Mouse (Mus musculus): Measurements from ENCODE around the gene Atg7. TPM values are rescaled to one million over a fixed set of nuclear protein-coding genes. Genes with fewer than 3 reads are reported as not detected.

The Atg7 gene
- polyA plus RNA-seq, 1 experiment from 2014 or later: 17.2 TPM

GRCm38 (mm10) chr6:114873808-114874137 is 230.9 kb downstream of the Atg7 start:
- WGBS: 71% methylated on average over 3 of the region's 3 CpGs
- Histone ChIP-seq H3K9ac (ENCODE audit: low read depth, low read length) (peak overlapping the region; percentile 47; the same call in 1 of the 2 replicates), H3K4me1 (ENCODE audit: control insufficient read depth, insufficient read depth, low read length) (peaks cover 46% of the 10 kb centered on the region), H3K36me3 (ENCODE audit: control insufficient read depth, insufficient read depth, low read length) (no peaks in the 10 kb centered on the region), H3K27me3 (ENCODE audit: control insufficient read depth, insufficient read depth, low read depth, low read length) (no peaks in the 10 kb centered on the region), H3K27ac (ENCODE audit: low read length) (peak overlapping the region; percentile 89), H3K4me3 (ENCODE audit: low read depth, low read length) (no peak overlapping the region; the same call in 1 of the 2 replicates), H3K9me3 (replicated peaks; ENCODE audit: control insufficient read depth, low read length, poor library complexity, severe bottlenecking) (no peaks in the 10 kb centered on the region), H3K4me2 (ENCODE audit: low read length) (peak overlapping the region; percentile 50)
- ATAC-seq: no peak

- H3K27ac ChIP-seq (ENCODE audit: low read length): peak overlapping the region; percentile 89
- no peaks in the 10 kb centered on the region for H3K27me3 ChIP-seq (ENCODE audit: control insufficient read depth, insufficient read depth, low read depth, low read length)
- H3K4me2 ChIP-seq (ENCODE audit: low read length): peak overlapping the region; percentile 50
- peak overlapping the region; percentile 21 for H3K4me3 ChIP-seq (ENCODE audit: low read depth, low read length)
- H3K36me3 ChIP-seq (ENCODE audit: control insufficient read depth, insufficient read depth, low read length): no peaks in the 10 kb centered on the region
- peaks cover 47% of the 10 kb centered on the region for H3K4me1 ChIP-seq (ENCODE audit: control insufficient read depth, insufficient read depth, low read length)
- ATAC-seq: peak; percentile 50
- H3K9ac ChIP-seq (ENCODE audit: low read depth, low read length): peak overlapping the region; percentile 47
- WGBS: 8% methylated on average over 19 of the region's 19 CpGs
- no peaks in the 10 kb centered on the region for H3K9me3 ChIP-seq (replicated peaks; ENCODE audit: control insufficient read depth, low read length, poor library complexity, severe bottlenecking)
These were observed 231.4 kb downstream of the Atg7 start for GRCm38 (mm10) chr6:114874138-114874928.

GRCm38 (mm10) chr6:114875018-114875558 is 232.2 kb downstream of the Atg7 start:
- ATAC-seq: peak; percentile 76
- no peaks in the 10 kb centered on the region for H3K9me3 ChIP-seq (replicated peaks; ENCODE audit: control insufficient read depth, low read length, poor library complexity, severe bottlenecking)
- H3K4me2 ChIP-seq (ENCODE audit: low read length): peak overlapping the region; percentile 50
- peaks cover 47% of the 10 kb centered on the region for H3K4me1 ChIP-seq (ENCODE audit: control insufficient read depth, insufficient read depth, low read length)
- H3K27me3 ChIP-seq (ENCODE audit: control insufficient read depth, insufficient read depth, low read depth, low read length): no peaks in the 10 kb centered on the region
- peak overlapping the region; percentile 21 for H3K4me3 ChIP-seq (ENCODE audit: low read depth, low read length)
- H3K27ac ChIP-seq (ENCODE audit: low read length): peak overlapping the region; percentile 89
- H3K9ac ChIP-seq (ENCODE audit: low read depth, low read length): peak overlapping the region; percentile 47
- WGBS: 2% methylated on average over 18 of the region's 18 CpGs
- H3K36me3 ChIP-seq (ENCODE audit: control insufficient read depth, insufficient read depth, low read length): no peaks in the 10 kb centered on the region

GRCm38 (mm10) chr6:114876033-114876432 is 233.1 kb downstream of the Atg7 start:
- no peak overlapping the region for H3K4me2 ChIP-seq (ENCODE audit: low read length)
- H3K4me1 ChIP-seq (ENCODE audit: control insufficient read depth, insufficient read depth, low read length): peaks cover 50% of the 10 kb centered on the region
- ATAC-seq: no peak
- peak overlapping the region; percentile 89 for H3K27ac ChIP-seq (ENCODE audit: low read length)
- no peaks in the 10 kb centered on the region for H3K36me3 ChIP-seq (ENCODE audit: control insufficient read depth, insufficient read depth, low read length)
- no peaks in the 10 kb centered on the region for H3K27me3 ChIP-seq (ENCODE audit: control insufficient read depth, insufficient read depth, low read depth, low read length)
- no peak overlapping the region for H3K4me3 ChIP-seq (ENCODE audit: low read depth, low read length)
- WGBS: 25% methylated on average over 4 of the region's 4 CpGs
- H3K9ac ChIP-seq (ENCODE audit: low read depth, low read length): no peak overlapping the region
- H3K9me3 ChIP-seq (replicated peaks; ENCODE audit: control insufficient read depth, low read length, poor library complexity, severe bottlenecking): no peaks in the 10 kb centered on the region

- H3K4me2 ChIP-seq (ENCODE audit: low read length): no peak overlapping the region
- H3K36me3 ChIP-seq (ENCODE audit: control insufficient read depth, insufficient read depth, low read length): no peaks in the 10 kb centered on the region
- H3K4me3 ChIP-seq (ENCODE audit: low read depth, low read length): no peak overlapping the region
- no peaks in the 10 kb centered on the region for H3K9me3 ChIP-seq (replicated peaks; ENCODE audit: control insufficient read depth, low read length, poor library complexity, severe bottlenecking)
- H3K9ac ChIP-seq (ENCODE audit: low read depth, low read length): no peak overlapping the region
- ATAC-seq: no peak
- H3K27me3 ChIP-seq (ENCODE audit: control insufficient read depth, insufficient read depth, low read depth, low read length): no peaks in the 10 kb centered on the region
- peaks cover 53% of the 10 kb centered on the region for H3K4me1 ChIP-seq (ENCODE audit: control insufficient read depth, insufficient read depth, low read length)
- peak overlapping the region; percentile 89 for H3K27ac ChIP-seq (ENCODE audit: low read length)
- 74% methylated on average over 6 of the region's 6 CpGs for WGBS
These were observed 233.6 kb downstream of the Atg7 start for GRCm38 (mm10) chr6:114876546-114876945.

- no peak overlapping the region for H3K9ac ChIP-seq (ENCODE audit: low read depth, low read length)
- 79% methylated on average over 19 of the region's 19 CpGs for WGBS
- H3K27me3 ChIP-seq (ENCODE audit: control insufficient read depth, insufficient read depth, low read depth, low read length): no peaks in the 10 kb centered on the region
- no peak overlapping the region for H3K27ac ChIP-seq (ENCODE audit: low read length)
- H3K4me2 ChIP-seq (ENCODE audit: low read length): no peak overlapping the region
- peaks cover 67% of the 10 kb centered on the region for H3K4me1 ChIP-seq (ENCODE audit: control insufficient read depth, insufficient read depth, low read length)
- H3K4me3 ChIP-seq (ENCODE audit: low read depth, low read length): no peak overlapping the region
- no peaks in the 10 kb centered on the region for H3K9me3 ChIP-seq (replicated peaks; ENCODE audit: control insufficient read depth, low read length, poor library complexity, severe bottlenecking)
- no peaks in the 10 kb centered on the region for H3K36me3 ChIP-seq (ENCODE audit: control insufficient read depth, insufficient read depth, low read length)
- ATAC-seq: no peak
These were observed 236.1 kb downstream of the Atg7 start for GRCm38 (mm10) chr6:114878841-114879520.

- 78% methylated on average over 4 of the region's 4 CpGs for WGBS
- ATAC-seq: no peak
- Histone ChIP-seq H3K4me3 (ENCODE audit: low read depth, low read length) (no peak overlapping the region), H3K9ac (ENCODE audit: low read depth, low read length) (no peak overlapping the region), H3K4me1 (ENCODE audit: control insufficient read depth, insufficient read depth, low read length) (peaks cover 50% of the 10 kb centered on the region), H3K36me3 (ENCODE audit: control insufficient read depth, insufficient read depth, low read length) (no peaks in the 10 kb centered on the region), H3K27me3 (ENCODE audit: control insufficient read depth, insufficient read depth, low read depth, low read length) (no peaks in the 10 kb centered on the region), H3K27ac (ENCODE audit: low read length) (no peak overlapping the region), H3K4me2 (ENCODE audit: low read length) (no peak overlapping the region), H3K9me3 (replicated peaks; ENCODE audit: control insufficient read depth, low read length, poor library complexity, severe bottlenecking) (no peaks in the 10 kb centered on the region)
These were observed 237.9 kb downstream of the Atg7 start for GRCm38 (mm10) chr6:114880798-114881197.

GRCm38 (mm10) chr6:114882212-114882611 is 239.3 kb downstream of the Atg7 start:
- Histone ChIP-seq H3K9me3 (replicated peaks; ENCODE audit: control insufficient read depth, low read length, poor library complexity, severe bottlenecking) (no peaks in the 10 kb centered on the region), H3K9ac (ENCODE audit: low read depth, low read length) (peak overlapping the region; percentile 48), H3K27ac (ENCODE audit: low read length) (peak overlapping the region; percentile 89), H3K4me3 (ENCODE audit: low read depth, low read length) (no peak overlapping the region), H3K36me3 (ENCODE audit: control insufficient read depth, insufficient read depth, low read length) (no peaks in the 10 kb centered on the region), H3K4me2 (ENCODE audit: low read length) (0 out of 2 replicates have a peak overlapping the region, but pooled peaks have one; percentile 3), H3K27me3 (ENCODE audit: control insufficient read depth, insufficient read depth, low read depth, low read length) (no peaks in the 10 kb centered on the region), H3K4me1 (ENCODE audit: control insufficient read depth, insufficient read depth, low read length) (peaks cover 41% of the 10 kb centered on the region)
- no peak for ATAC-seq
- 20% methylated on average over 5 of the region's 5 CpGs for WGBS

- WGBS: 7% methylated on average over 7 of the region's 7 CpGs
- Histone ChIP-seq H3K9me3 (replicated peaks; ENCODE audit: control insufficient read depth, low read length, poor library complexity, severe bottlenecking) (no peaks in the 10 kb centered on the region), H3K9ac (ENCODE audit: low read depth, low read length) (peak overlapping the region; percentile 48), H3K36me3 (ENCODE audit: control insufficient read depth, insufficient read depth, low read length) (no peaks in the 10 kb centered on the region), H3K4me3 (ENCODE audit: low read depth, low read length) (no peak overlapping the region), H3K27ac (ENCODE audit: low read length) (peak overlapping the region; percentile 89), H3K4me1 (ENCODE audit: control insufficient read depth, insufficient read depth, low read length) (peaks cover 39% of the 10 kb centered on the region), H3K4me2 (ENCODE audit: low read length) (0 out of 2 replicates have a peak overlapping the region, but pooled peaks have one; percentile 3), H3K27me3 (ENCODE audit: control insufficient read depth, insufficient read depth, low read depth, low read length) (no peaks in the 10 kb centered on the region)
- peak; percentile 46 for ATAC-seq
These were observed 239.8 kb downstream of the Atg7 start for GRCm38 (mm10) chr6:114882675-114883074.

Data from midbrain, embryonic 16.5 days (tissue).